Mouse (Mus musculus): ENCODE results near the gene Dnm3. TPM values are rescaled to one million over a fixed set of nuclear protein-coding genes. Genes with fewer than 3 reads are reported as not detected.
A peak's percentile ranks its signal among the peaks of the same experiment; 100 is the strongest.

Dnm3 gene
- total RNA-seq, 2 experiments from 2014 or later, result 5.0 to 6.3 TPM

GRCm38 (mm10) chr1:162144992-162145391, 332.8 kb downstream of the Dnm3 start:
- no peak for DNase-seq
- intact Hi-C loops (cut with DNase I; ENCODE audit: low total_unique reads), result no loop called here

GRCm38 (mm10) chr1:162143974-162144912, 333.6 kb downstream of the Dnm3 start:
- no peak for DNase-seq
- intact Hi-C loops (cut with DNase I; ENCODE audit: low total_unique reads), result no loop called here

GRCm38 (mm10) chr1:162142285-162142684, 335.5 kb downstream of the Dnm3 start:
- intact Hi-C loops (cut with DNase I; ENCODE audit: low total_unique reads), result no loop called here
- DNase-seq, result no peak

GRCm38 (mm10) chr1:162136328-162136727, 341.5 kb downstream of the Dnm3 start:
- intact Hi-C loops (cut with DNase I; ENCODE audit: low total_unique reads), result no loop called here
- no peak for DNase-seq

GRCm38 (mm10) chr1:162135451-162136213, 342.2 kb downstream of the Dnm3 start:
- DNase-seq, result no peak
- intact Hi-C loops (cut with DNase I; ENCODE audit: low total_unique reads), result no loop called here

- DNase-seq, result peak; percentile 17
- intact Hi-C loops (cut with DNase I; ENCODE audit: low total_unique reads), result no loop called here
Measured at GRCm38 (mm10) chr1:162134651-162135066, 343.2 kb downstream of the Dnm3 start.

- DNase-seq, result no peak
- intact Hi-C loops (cut with DNase I; ENCODE audit: low total_unique reads), result no loop called here
Measured at GRCm38 (mm10) chr1:162132908-162133641, 344.8 kb downstream of the Dnm3 start.

- intact Hi-C loops (cut with DNase I; ENCODE audit: low total_unique reads), result no loop called here
- DNase-seq, result no peak
Measured at GRCm38 (mm10) chr1:162126856-162127792, 350.7 kb downstream of the Dnm3 start.

GRCm38 (mm10) chr1:162124396-162124795, 353.4 kb downstream of the Dnm3 start:
- intact Hi-C loops (cut with DNase I; ENCODE audit: low total_unique reads), result no loop called here
- DNase-seq, result no peak

GRCm38 (mm10) chr1:162121441-162122200, 356.2 kb downstream of the Dnm3 start:
- intact Hi-C loops (cut with DNase I; ENCODE audit: low total_unique reads), result no loop called here
- DNase-seq, result no peak

- DNase-seq, result peak; percentile 8
- intact Hi-C loops (cut with DNase I; ENCODE audit: low total_unique reads), result no loop called here
Measured at GRCm38 (mm10) chr1:162109437-162109813, 368.4 kb downstream of the Dnm3 start.

- intact Hi-C loops (cut with DNase I; ENCODE audit: low total_unique reads), result no loop called here
Measured at GRCm38 (mm10) chr1:162108726-162109436, 369.0 kb downstream of the Dnm3 start.

GRCm38 (mm10) chr1:162108181-162108671, 369.6 kb downstream of the Dnm3 start:
- DNase-seq, result no peak
- intact Hi-C loops (cut with DNase I; ENCODE audit: low total_unique reads), result no loop called here

More at GRCm38 (mm10) chr1:162108726-162109436, 369.0 kb downstream of the Dnm3 start:
- no peak for DNase-seq

- DNase-seq, result no peak
Measured at GRCm38 (mm10) chr1:162107011-162107606, 370.7 kb downstream of the Dnm3 start.

GRCm38 (mm10) chr1:162100961-162101830, 376.6 kb downstream of the Dnm3 start:
- intact Hi-C loops (cut with DNase I; ENCODE audit: low total_unique reads), result no loop called here

More at GRCm38 (mm10) chr1:162107011-162107606, 370.7 kb downstream of the Dnm3 start:
- intact Hi-C loops (cut with DNase I; ENCODE audit: low total_unique reads), result no loop called here

More at GRCm38 (mm10) chr1:162100961-162101830, 376.6 kb downstream of the Dnm3 start:
- DNase-seq, result no peak
